Mouse (Mus musculus) embryonic facial prominence, embryonic 13.5 days (tissue): ENCODE measurements around the gene Mctp2. TPM values are rescaled to one million over a fixed set of nuclear protein-coding genes. Genes with fewer than 3 reads are reported as not detected.

Source experiments
- ATAC-seq: fragments of 200-750 bp; cut with Nextera tagmentation; 2 replicates; pipeline ENCODE4 v1.8.0; 2017; ENCODE audit warnings: low read depth; ENCODE audit not compliant: insufficient number of reproducible peaks, insufficient read depth, low FRiP score, low TSS enrichment
- H3K27ac ChIP-seq: fragments of 300-500 bp; sonication (generic); 2 replicates; pipeline ENCODE4 v1.5.1; 2015; ENCODE audit warnings: moderate library complexity, mild to moderate bottlenecking, inconsistent platforms
- H3K27me3 ChIP-seq: fragments of 300-500 bp; sonication (generic); 2 replicates; pipeline ENCODE4 v1.6.1; 2015; ENCODE audit warnings: mild to moderate bottlenecking, inconsistent platforms
- H3K36me3 ChIP-seq: fragments of 300-500 bp; sonication (generic); 2 replicates; pipeline ENCODE4 v1.6.1; 2015; ENCODE audit warnings: mild to moderate bottlenecking, inconsistent platforms
- H3K4me1 ChIP-seq: fragments of 300-500 bp; sonication (generic); 2 replicates; pipeline ENCODE4 v1.6.1; 2015; ENCODE audit warnings: inconsistent platforms
- H3K4me2 ChIP-seq: fragments of 300-500 bp; sonication (generic); 2 replicates; pipeline ENCODE4 v1.6.1; 2015; ENCODE audit warnings: moderate library complexity, mild to moderate bottlenecking, inconsistent platforms
- H3K4me3 ChIP-seq: fragments of 300-500 bp; sonication (generic); 2 replicates; pipeline ENCODE4 v1.5.1; 2015; ENCODE audit warnings: mild to moderate bottlenecking, inconsistent platforms
- H3K9ac ChIP-seq: fragments of 300-500 bp; sonication (generic); 2 replicates; pipeline ENCODE4 v1.6.1; 2015; ENCODE audit warnings: mild to moderate bottlenecking, inconsistent platforms
- H3K9me3 ChIP-seq: fragments of 300-500 bp; sonication (generic); 2 replicates; pipeline ENCODE4 v1.6.1; 2016; ENCODE audit warnings: inconsistent platforms
- WGBS: fragments of 180-500 bp; shearing (Covaris S2); methylation state at CpG from one replicate; pipeline ENCODE4 v1.1.7; 2015; ENCODE audit warnings: mixed read lengths; 5-methylcytosine and 5-hydroxymethylcytosine counted together
- polyA plus RNA-seq: library from polyadenylated mRNA; unstranded; fragments of >200 nt; fragmentation: Nextera tagmentation; extraction: Ambion mirVana; gene quantifications from 2 replicates; pipeline ENCODE4 v1.2.1, GENCODE M21; 2015

Mctp2 gene
- polyA plus RNA-seq, 1 experiment from 2014 or later = 1.1 TPM

DNA sequence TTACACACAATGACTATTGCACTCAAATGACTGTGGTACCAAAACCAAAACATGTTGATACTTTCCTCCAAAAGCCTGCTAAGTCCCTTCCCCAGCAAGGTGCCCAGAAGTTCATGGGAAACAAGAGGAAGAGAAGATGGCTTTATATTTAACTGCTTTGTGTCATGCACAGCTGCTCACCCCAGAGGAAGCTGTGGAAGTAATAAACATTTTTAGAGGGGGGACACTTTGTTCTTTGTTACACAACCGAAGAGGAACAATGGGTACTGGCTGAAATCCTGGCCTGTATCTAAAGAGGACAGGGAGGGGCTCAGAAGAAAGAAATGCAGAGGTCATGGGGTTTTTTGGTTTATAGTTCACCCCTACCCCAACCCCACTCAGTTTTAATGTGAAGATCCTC lies 144.2 kb downstream of the Mctp2 start:
- H3K4me1 ChIP-seq = no peaks in the 10 kb centered on the region
- no peak overlapping the region for H3K4me2 ChIP-seq
- 18% methylated on average over 1 of the region's 1 CpGs for WGBS

DNA sequence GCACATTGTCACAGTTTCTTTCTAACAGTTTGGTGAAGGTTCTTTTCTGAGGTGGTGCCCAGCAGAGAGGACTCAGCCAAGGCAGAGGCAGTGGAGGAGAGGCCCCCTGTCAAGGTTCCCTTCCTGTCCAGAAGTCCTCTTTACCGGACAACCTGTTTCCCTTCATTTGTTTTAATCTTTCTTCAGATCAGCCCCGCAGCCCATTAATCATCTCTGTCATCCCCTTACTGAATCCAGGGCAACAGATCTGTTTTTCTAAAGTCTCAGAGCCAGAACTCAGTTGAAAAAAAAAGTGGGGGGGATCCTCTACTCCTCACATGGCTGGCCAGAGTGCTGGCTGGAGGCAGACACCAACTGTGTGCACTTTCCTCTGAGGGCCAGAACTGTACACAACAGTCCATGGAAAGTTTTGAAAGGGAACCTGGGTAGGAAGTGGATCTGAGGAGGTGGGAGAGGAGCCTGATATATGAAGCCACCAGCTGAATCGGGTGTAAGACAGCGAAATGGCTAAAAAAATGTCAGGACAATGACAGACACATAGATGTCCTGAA lies 146.8 kb downstream of the Mctp2 start:
- 73% methylated on average over 4 of the region's 4 CpGs for WGBS

More for the DNA sequence above, 144.2 kb downstream of the Mctp2 start:
- Histone ChIP-seq H3K9ac (no peak overlapping the region), H3K9me3 (no peaks in the 10 kb centered on the region), H3K27me3 (no peaks in the 10 kb centered on the region), H3K36me3 (no peaks in the 10 kb centered on the region), H3K27ac (no peak overlapping the region), H3K4me3 (no peak overlapping the region)
- no peak for ATAC-seq

DNA sequence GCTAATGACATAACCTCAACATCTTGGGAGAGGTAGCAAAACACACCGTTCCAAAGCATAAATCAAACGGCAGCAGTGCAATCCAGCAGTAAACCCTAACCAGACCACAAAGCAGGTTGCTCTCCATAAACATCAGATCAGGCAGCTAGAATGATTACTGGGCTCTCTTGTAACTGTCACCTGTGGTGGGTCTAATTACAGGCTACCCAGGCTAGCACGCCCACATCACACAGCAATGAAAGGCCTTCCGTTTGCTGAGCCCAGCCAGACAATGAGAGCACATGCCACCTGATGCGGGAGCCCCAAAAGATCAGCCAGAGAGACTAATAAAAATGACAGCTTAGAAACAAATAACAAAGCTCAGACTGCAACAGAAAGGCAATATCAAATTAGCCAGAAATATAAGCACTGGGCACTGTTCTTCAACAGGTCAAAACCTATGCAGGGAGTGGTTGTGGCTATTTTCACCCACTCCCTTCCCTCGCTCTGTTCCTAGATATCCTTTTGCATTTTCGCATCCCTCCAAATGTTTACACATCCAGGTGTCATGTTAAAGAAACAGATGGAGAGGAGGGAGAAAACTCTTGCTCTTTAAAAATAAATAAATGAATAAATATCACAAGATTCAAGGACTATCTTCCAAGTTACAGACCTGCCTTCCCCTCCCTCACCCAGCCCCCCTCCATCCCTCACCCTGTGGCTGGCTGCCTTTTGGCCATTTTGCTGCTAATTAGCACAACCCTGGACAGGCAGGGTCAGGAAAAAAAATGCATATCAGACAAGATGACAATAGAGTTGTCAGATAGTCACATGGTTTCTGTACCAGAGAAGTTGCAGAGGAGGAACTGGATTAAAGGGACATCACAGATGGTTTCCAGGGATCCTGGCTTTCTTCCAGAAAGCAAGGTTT lies 155.4 kb downstream of the Mctp2 start:
- no peak overlapping the region for H3K4me3 ChIP-seq
- peaks cover 1% of the 10 kb centered on the region; the same call in 1 of the 2 replicates for H3K4me1 ChIP-seq
- H3K36me3 ChIP-seq = no peaks in the 10 kb centered on the region
- no peak overlapping the region for H3K27ac ChIP-seq
- 49% methylated on average over 7 of the region's 7 CpGs for WGBS
- H3K4me2 ChIP-seq = no peak overlapping the region
- H3K9ac ChIP-seq = no peak overlapping the region
- H3K9me3 ChIP-seq = no peaks in the 10 kb centered on the region
- peaks cover 8% of the 10 kb centered on the region for H3K27me3 ChIP-seq
- no peak; the same call in 1 of the 2 replicates for ATAC-seq

More for the DNA sequence above, 146.8 kb downstream of the Mctp2 start:
- Histone ChIP-seq H3K27me3 (no peaks in the 10 kb centered on the region), H3K4me1 (no peaks in the 10 kb centered on the region), H3K27ac (no peak overlapping the region), H3K36me3 (no peaks in the 10 kb centered on the region), H3K9me3 (no peaks in the 10 kb centered on the region), H3K9ac (no peak overlapping the region), H3K4me2 (no peak overlapping the region), H3K4me3 (no peak overlapping the region)
- ATAC-seq = no peak

- ATAC-seq = no peak
- H3K27ac ChIP-seq = no peak overlapping the region
- H3K36me3 ChIP-seq = no peaks in the 10 kb centered on the region
- H3K4me3 ChIP-seq = no peak overlapping the region
- H3K27me3 ChIP-seq = peaks cover 12% of the 10 kb centered on the region
- no peaks in the 10 kb centered on the region for H3K9me3 ChIP-seq
- WGBS = 12% methylated on average over 3 of the region's 3 CpGs
- H3K4me2 ChIP-seq = no peak overlapping the region
- peaks cover 6% of the 10 kb centered on the region; the same call in 1 of the 2 replicates for H3K4me1 ChIP-seq
- no peak overlapping the region for H3K9ac ChIP-seq
Measured at GRCm38 (mm10) chr7:72149073-72149472, 157.3 kb downstream of the Mctp2 start.

- Histone ChIP-seq H3K36me3 (no peaks in the 10 kb centered on the region), H3K9ac (no peak overlapping the region), H3K4me2 (no peak overlapping the region), H3K4me3 (no peak overlapping the region), H3K4me1 (peaks cover 6% of the 10 kb centered on the region; the same call in 1 of the 2 replicates), H3K27ac (no peak overlapping the region), H3K9me3 (no peaks in the 10 kb centered on the region), H3K27me3 (peaks cover 12% of the 10 kb centered on the region)
- ATAC-seq = no peak
Measured at GRCm38 (mm10) chr7:72146849-72147248, 159.6 kb downstream of the Mctp2 start.

GRCm38 (mm10) chr7:72145726-72146520 lies 160.5 kb downstream of the Mctp2 start:
- Histone ChIP-seq H3K4me1 (peaks cover 6% of the 10 kb centered on the region; the same call in 1 of the 2 replicates), H3K27ac (no peak overlapping the region), H3K4me2 (no peak overlapping the region), H3K9me3 (no peaks in the 10 kb centered on the region), H3K4me3 (no peak overlapping the region), H3K9ac (no peak overlapping the region), H3K27me3 (peaks cover 12% of the 10 kb centered on the region), H3K36me3 (no peaks in the 10 kb centered on the region)
- WGBS = 76% methylated on average over 17 of the region's 17 CpGs
- no peak for ATAC-seq

DNA sequence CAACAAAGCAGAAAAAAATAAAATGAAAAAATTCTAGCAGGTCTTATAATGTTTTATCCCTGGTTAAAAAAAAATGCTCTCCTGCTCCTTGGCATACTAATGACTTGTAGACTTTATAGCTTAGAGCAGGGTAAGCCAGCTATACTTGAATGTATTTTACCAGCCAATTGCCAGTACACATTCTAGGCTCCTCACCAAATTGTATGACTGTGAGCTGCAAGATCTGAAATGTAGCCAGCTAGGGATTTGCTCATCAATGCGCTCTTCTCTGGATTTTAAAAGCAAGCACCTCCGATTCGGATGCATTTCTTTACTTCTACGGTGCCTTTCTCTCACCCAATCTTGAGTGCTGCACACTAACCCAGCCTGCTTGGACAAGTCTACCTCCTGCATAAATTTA lies 167.7 kb downstream of the Mctp2 start:
- Histone ChIP-seq H3K4me3 (no peak overlapping the region), H3K4me2 (no peak overlapping the region), H3K9ac (no peak overlapping the region), H3K9me3 (no peaks in the 10 kb centered on the region), H3K27ac (no peak overlapping the region), H3K27me3 (no peaks in the 10 kb centered on the region), H3K4me1 (no peaks in the 10 kb centered on the region), H3K36me3 (no peaks in the 10 kb centered on the region)
- 97% methylated on average over 4 of the region's 4 CpGs for WGBS
- ATAC-seq = no peak

DNA sequence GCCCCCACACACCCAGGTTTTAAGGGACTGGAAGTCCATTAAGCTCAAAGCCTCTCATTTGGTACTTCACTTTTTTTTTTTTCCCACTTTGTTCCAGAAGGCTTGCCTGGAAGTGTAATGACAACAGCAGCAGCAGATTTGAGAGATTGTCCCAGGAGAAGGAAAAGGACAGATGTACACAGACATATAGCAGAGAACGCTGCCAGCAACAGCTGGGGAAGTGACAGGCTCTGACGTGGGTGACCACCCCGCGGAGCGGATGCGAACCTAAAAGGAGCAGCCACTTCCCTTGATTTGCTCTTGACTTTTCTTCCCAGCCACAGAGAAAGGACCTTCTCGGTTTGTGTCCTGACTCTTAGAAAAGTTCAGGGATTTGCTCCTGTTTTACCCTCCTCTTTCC lies 185.4 kb downstream of the Mctp2 start:
- no peaks in the 10 kb centered on the region for H3K27me3 ChIP-seq
- no peak overlapping the region for H3K9ac ChIP-seq
- H3K36me3 ChIP-seq = no peaks in the 10 kb centered on the region
- H3K9me3 ChIP-seq = no peaks in the 10 kb centered on the region
- WGBS = 71% methylated on average over 7 of the region's 7 CpGs
- no peak for ATAC-seq
- no peak overlapping the region for H3K4me3 ChIP-seq
- no peaks in the 10 kb centered on the region for H3K4me1 ChIP-seq
- H3K27ac ChIP-seq = no peak overlapping the region
- no peak overlapping the region for H3K4me2 ChIP-seq

DNA sequence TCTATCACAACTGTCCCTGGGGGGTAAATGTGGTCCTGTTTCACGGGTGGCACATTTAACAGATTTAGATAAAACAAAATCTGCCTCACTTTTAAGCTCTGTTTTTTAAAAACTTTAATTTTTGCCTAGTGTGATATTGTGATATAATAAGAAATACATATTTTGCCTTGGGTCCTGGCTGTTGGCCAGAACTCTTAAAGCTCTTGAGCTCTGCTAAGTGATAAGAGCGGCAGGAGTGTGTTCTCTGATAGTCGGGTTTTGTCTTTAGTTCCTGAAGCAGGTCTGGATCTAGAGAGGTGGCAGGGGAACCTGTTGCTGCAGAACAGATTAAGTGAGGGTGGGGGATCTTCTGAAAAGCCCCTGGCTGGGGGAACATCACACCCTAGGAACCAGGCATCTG lies 186.7 kb downstream of the Mctp2 start:
- H3K4me1 ChIP-seq = no peaks in the 10 kb centered on the region
- no peaks in the 10 kb centered on the region for H3K9me3 ChIP-seq
- no peak overlapping the region for H3K27ac ChIP-seq
- H3K4me2 ChIP-seq = no peak overlapping the region
- no peak overlapping the region for H3K4me3 ChIP-seq
- H3K9ac ChIP-seq = no peak overlapping the region
- no peak for ATAC-seq
- no peaks in the 10 kb centered on the region for H3K27me3 ChIP-seq
- 87% methylated on average over 3 of the region's 3 CpGs for WGBS
- H3K36me3 ChIP-seq = no peaks in the 10 kb centered on the region

GRCm38 (mm10) chr7:72117376-72118077 lies 188.9 kb downstream of the Mctp2 start:
- H3K4me3 ChIP-seq = no peak overlapping the region
- no peak overlapping the region for H3K27ac ChIP-seq
- H3K9ac ChIP-seq = no peak overlapping the region
- no peaks in the 10 kb centered on the region for H3K27me3 ChIP-seq
- no peaks in the 10 kb centered on the region for H3K4me1 ChIP-seq
- 75% methylated on average over 4 of the region's 4 CpGs for WGBS
- no peak overlapping the region for H3K4me2 ChIP-seq
- H3K36me3 ChIP-seq = no peaks in the 10 kb centered on the region
- no peaks in the 10 kb centered on the region for H3K9me3 ChIP-seq
- ATAC-seq = no peak

- no peaks in the 10 kb centered on the region for H3K4me1 ChIP-seq
- 89% methylated on average over 2 of the region's 2 CpGs for WGBS
- H3K27ac ChIP-seq = no peak overlapping the region
- no peak for ATAC-seq
- H3K9ac ChIP-seq = no peak overlapping the region
- no peaks in the 10 kb centered on the region for H3K27me3 ChIP-seq
- H3K9me3 ChIP-seq = no peaks in the 10 kb centered on the region
- no peaks in the 10 kb centered on the region for H3K36me3 ChIP-seq
- H3K4me2 ChIP-seq = no peak overlapping the region
- H3K4me3 ChIP-seq = no peak overlapping the region
Measured at GRCm38 (mm10) chr7:72115073-72115472, 191.3 kb downstream of the Mctp2 start.
